Mouse (Mus musculus) gastrocnemius, postnatal 25 days (tissue): ENCODE results near the gene Rgs5. TPM values are rescaled to one million over a fixed set of nuclear protein-coding genes. Genes with fewer than 3 reads are reported as not detected.

Source experiments
- DNase-seq: peaks from one replicate; pipeline ENCODE4 v3.0.0; 2022
- long read RNA-seq, 2 experiments: library from polyadenylated mRNA; stranded (forward); transcript quantifications; one replicate each; pipeline ENCODE4 v2.0.0; 2021
- total RNA-seq, 2 experiments: library from RNA; stranded (reverse); gene quantifications; 1 replicate in 1 of 2; 2 replicates in 1 of 2; pipeline ENCODE4 v1.2.3; 2021

Rgs5 gene
- total RNA-seq = 100 to 1,000 TPM; 162 to 186 TPM
- long read RNA-seq, experiment 1, full-length matches to known transcripts = 45 of 78 reads
- long read RNA-seq, experiment 1, partial matches to known transcripts = 0 of 78 reads
- long read RNA-seq, experiment 1, other reads (novel, unspliced or antisense) = 33 of 78 reads
- long read RNA-seq, experiment 2, full-length matches to known transcripts = 135 of 176 reads
- long read RNA-seq, experiment 2, partial matches to known transcripts = 35 of 176 reads
- long read RNA-seq, experiment 2, other reads (novel, unspliced or antisense) = 6 of 176 reads

DNA sequence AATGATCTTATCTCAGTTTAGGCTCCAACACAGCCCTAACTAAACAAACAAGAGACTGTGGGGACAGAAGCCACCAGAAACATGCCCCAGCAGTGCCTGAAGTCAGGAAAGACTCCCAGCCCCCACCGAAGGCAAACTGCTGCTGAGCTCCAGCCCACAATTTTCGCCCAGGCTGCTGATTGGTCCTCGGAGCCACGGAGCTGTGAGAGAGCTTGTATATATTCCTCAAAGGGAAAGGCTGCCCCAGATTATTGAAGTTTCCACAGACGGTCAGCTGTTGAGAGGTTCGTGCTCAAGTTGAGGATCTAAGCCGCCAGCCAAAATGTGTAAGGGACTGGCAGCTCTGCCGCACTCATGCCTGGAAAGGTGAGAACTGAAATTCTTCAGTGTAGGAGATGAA lies at the start of gene Rgs5:
TSS of gene Rgs5 (plus strand) at position 246 of the 400 bp plus-strand sequence.
- peak; percentile 29 for DNase-seq

DNA sequence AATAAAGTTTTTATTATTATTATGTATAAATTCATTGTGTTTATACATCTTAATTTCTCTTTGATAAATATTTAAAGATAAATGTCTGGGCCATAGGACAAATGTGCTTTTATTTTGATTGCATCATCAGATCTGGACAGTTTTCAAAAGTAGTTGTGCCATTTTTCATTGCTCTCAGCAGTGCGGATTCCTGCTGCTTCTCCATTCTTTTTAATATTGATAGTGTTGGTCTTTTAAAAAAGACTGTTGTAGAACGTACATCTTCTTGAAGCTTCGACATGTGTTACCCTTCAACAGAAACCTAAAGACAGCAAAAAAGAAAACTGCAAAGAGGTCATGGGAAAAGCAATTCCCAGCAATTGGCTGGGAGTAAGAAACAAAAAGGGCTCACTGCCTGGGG lies 49.1 kb upstream of the Rgs5 start:
- no peak for DNase-seq

DNA sequence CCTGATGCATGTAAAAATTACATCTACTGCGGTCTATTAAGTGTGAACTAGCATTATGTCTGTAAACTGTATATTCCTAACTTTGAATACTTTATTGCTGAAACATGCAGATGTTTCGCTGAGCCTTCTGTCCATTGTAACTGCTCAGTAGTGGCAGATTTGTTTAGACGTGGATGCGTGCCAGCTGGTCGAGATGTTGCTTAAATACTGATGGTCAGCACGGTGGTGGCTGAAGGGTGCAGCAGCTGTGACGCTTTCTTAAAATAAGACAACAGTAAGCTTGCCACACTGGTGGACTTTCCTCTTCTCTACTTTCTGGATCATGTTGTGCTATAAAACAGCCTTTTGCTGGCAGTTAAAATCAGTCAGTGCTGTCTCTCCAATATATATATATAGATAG lies 25.6 kb upstream of the Rgs5 start:
- DNase-seq = no peak

DNA sequence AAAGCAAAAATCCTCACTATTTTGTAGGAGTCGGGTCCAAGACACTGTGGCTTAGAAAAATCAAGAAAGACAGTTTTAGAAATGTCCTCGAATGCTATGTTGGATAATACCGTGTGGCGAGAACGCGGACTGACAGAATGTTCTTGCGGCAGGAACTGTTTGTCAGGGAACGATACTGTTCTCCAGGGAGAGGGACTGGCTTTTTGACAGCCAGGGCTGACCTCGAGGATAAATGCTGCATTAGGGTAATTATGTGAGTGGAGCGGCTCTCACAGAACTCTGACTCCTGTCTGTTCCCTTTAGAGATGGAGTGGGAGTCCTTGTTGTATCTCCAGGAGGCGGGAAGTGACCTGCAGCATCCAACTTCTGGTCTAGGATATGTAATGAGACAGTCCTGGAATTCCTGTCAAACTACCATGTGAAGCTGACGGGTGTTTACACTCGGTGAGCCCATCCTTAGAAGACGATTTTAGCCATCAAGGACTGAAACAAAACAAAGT lies 18.0 kb upstream of the Rgs5 start:
- peak; percentile 28 for DNase-seq

DNA sequence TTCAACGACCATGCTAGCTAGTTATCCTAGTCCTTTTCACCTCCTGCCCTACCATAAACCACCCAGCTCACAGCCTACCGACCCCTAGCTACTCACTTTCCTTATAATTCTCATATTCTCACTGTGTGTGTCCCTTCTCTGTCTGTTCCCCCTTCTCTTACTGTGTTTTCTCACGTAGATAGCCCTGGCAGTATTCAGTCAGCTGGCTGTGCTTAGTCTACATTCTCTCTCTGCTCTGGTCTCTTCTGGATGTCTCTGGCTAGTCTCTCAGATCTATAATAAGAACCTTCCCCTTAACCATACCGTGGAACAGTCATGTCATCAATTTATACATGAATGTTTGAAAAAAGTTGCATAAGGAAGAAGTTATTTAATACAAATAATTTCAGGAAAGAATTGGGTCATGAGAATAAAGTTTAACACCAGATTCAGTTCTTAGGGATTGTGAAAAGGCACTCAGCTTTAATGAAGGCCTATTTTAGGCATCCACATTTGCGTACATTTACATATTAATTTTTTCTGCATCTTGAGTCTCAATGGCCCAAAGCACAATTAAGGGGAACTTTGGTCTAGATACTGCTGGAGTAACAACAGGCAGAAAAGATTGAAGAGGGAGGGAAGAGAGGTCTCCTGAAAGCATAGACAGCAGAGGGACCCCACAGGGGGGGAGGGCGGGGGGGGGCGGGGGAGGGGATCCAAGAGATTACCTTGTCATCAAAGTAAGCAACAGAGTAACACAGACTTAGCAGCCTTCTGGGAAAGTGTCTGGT lies 10.2 kb upstream of the Rgs5 start:
- DNase-seq = no peak

DNA sequence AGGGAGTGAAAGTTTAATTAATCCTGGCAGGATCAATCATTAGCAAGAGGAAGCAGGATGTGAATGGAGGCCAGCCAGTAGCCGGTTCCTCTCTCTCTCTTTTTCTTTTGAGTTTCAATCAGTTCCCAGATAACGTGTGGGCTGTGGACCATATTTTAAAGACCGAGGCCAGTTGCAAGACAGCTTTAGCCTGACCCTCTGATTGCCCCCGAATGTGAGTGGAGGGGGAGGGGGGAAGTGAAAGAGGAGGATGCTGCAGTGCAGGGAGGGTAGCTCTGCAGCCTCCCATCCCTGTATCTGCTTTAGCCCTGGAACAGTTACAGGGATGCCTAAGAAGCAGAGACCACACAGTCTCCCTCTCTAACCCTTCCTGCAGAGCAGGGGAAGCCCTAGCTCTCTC lies 4.2 kb downstream of the Rgs5 start:
- DNase-seq = no peak

DNA sequence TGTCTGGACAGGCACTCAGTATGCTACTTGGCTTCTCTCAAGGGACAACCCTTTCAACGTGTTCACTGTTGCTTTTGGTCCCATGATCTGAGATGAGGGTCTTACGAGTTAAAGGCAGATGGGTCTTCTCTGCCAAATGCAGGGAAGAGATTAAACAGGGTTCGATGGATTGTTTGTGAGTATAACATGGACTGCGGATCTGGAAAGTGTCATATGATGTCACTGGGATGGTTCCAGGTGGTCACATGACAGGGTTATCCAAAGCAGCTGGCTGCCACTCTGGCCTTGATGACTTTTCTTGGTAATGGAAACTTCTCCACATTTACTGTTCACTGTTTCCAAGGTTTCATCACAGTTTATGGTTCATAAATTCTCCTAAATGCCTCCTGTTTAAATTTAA lies 12.0 kb downstream of the Rgs5 start:
- no peak for DNase-seq

DNA sequence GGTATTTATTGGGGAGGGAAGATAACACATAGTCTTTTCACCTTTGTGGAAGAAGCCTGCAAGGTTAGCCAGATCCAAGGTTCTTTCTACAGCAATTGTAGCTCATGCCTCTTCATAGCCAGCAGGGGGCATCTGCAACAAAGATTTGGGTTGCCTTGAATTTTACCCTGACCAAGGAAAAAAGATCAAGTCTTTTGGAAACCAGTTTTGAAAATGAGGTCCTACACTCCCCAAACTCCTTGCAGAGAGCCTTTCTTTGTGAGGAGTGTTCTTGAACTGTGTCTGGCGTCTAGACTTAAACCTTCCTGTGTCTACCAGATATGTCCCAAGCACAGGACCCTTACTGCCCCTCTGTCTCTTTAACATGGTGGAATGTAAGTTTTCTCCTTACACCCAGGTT lies 15.4 kb downstream of the Rgs5 start:
- no peak for DNase-seq

DNA sequence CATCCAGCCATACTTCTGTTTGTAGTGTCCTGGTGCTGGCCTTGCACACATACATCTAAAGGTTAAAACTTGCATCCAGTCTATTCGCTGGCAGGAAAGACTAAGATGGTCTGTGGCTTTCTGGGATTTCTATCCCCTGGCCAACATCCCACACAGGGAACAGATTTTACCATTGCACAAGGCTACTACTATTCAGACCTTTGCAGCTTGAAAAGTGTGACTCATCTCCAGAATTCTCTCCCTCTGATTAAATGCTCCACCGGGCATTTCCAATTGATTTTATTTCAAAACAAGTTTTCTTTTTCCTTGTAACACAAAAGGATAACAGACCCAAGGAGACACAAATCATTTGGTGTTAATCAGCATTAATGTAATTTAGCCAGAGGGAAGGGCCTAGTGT lies 16.5 kb downstream of the Rgs5 start:
- DNase-seq = no peak

DNA sequence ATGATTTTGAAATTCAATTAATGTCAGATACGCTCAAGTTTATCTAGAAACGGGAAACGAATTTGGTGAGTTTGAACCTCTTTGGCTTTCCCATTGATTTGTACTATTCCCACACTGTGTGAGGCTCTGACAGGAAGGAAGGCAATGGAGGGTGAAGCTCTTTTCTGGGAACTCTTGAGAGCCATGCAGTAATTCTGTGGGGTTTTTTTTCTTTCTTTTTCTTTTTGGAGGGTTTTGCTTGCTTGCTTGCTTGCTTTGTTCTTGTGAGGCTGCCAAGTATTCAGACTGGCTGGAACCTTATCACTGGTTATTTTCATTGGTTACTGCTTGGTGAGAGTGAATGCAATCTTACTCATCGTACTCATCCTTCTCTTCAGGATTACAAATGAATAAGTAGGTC lies 17.0 kb downstream of the Rgs5 start:
- DNase-seq = no peak

DNA sequence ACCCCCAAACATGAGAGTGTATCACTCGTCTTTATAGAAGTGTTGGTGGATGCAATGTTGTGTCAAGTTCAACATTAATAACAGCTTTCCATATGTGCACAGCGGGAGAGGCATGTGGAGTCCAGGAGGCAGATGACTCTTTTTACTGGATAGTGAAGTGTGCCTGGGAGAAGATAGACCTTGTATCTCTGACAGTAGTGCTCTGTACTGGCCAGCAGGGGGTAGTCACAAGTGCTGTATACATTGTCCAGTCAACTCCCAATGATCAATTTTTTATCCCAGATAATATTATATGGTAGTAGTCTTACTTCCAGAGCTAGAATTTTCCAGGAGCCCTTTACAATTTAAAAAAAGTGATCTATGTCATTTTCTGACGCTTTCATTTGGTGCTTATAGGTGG lies 18.8 kb downstream of the Rgs5 start:
- DNase-seq = no peak

DNA sequence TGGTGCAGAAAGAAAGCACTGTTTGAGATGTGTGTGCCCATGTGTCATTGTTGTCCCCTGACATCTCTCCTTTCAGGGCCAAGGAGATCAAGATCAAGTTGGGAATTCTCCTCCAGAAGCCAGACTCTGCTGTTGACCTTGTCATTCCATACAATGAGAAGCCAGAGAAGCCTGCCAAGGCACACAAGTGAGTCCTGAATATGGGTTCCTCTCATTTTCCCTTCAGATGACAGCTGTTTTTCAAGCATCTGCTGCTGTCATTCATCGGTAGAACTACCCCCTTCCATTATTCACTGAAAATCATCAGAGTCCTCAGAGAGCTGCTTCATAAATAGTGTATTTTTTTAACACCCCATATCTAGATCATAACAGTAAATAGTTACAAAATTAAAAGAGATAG lies 21.4 kb downstream of the Rgs5 start:
- DNase-seq = no peak

DNA sequence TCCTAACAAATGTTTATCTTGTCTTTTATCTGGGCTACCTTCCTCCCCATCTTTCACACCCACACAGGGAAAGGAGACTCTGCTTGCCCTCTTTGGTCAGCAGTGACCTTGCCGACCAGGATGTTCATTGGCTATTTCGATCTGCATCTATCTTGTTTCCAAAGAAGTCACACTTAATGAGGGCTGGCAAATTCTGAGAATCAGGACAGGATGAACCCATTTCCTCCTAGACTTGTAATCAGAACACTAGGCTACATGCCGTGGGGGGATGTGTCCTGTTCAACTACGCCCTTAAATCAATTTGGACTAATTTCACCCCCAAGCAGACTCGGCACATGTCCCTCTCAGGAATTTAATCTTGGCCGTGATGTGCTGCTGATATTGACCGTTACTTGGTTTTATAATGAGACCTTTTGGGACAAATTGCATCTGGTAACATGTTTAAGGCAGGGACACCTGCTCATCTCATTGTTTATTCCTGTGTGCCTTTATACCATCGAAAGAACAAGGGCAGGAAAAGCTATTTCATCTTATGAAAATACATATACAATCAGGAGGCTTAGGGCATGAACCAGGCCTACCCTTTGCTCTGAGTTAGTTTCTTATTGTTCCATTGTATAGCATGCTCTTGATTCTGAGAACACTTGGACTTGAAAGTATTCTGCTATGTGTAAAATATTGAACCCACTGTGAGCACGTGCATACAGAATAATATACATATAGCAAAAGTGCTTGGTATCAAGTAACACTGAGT lies 25.3 kb downstream of the Rgs5 start:
- DNase-seq = no peak

DNA sequence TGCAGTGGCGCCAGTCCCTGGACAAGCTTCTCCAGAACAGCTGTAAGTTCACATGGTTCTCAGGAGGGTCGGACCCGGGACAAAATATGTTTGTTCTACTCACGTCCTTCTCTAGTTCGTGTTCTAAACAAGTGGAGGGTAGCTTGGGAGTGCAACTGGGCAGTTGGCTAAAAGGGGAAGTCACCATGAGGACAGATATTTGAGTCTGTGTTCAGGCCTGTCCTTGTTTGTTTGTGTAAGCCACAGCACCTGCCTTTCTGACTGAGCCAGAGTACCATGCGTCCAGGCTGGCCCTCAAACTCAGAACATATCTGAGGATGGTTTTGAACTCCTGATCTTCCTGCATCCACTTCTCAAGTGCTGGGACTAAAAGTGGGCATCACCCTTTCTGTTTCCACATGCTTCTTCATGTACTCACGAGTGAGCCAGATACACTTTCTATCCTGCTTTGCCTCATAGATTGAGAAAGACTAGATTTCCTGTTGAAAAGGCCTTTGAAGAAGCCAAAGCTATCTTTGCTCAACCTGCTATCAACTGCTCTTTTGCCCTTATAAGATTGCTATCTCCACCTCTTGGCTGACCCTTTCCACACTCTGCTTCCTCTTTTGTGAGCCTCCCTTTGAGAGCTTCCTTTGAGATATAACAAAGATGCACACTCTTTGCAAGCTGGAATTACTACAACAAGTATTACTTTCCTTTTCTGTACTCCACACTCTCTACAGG lies 27.6 kb downstream of the Rgs5 start:
- no peak for DNase-seq

DNA sequence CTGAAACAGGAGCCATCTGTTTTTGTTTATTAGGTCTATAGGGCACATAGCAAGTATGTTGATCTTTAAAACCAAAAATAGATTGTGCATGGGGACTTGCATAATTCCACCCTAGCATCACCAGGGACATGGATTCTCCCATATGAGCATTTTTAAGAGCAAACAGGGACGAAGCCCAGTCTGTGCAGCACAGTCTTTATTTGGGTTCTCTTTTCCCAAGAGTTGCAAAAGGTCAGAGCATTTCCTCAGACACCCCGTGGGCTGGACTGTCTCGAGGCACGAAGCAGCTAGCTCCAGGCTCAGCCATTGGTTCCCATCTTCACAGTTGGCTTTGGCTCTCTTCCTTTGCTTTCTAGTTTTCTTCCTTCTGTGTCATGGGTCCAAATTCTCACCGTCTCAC lies 30.0 kb downstream of the Rgs5 start:
- DNase-seq = no peak

DNA sequence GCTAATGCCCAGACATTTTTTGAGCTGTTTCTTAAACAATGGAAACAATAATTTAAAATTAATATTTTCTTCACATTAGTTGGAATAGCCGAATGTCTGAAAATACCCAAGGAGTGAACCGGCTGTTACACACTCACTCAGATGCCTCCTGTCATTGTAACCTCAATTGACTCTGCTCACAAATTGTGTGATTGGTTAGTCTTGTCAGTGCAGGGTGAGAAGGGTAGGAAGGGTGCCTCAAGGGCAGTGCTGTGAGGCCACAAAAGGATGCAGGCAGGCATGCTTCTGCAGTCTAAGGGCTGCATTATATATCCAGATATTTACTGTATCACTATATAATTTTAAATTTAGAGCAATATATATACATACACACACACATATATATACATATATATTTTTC lies 37.7 kb downstream of the Rgs5 start:
- no peak for DNase-seq

DNA sequence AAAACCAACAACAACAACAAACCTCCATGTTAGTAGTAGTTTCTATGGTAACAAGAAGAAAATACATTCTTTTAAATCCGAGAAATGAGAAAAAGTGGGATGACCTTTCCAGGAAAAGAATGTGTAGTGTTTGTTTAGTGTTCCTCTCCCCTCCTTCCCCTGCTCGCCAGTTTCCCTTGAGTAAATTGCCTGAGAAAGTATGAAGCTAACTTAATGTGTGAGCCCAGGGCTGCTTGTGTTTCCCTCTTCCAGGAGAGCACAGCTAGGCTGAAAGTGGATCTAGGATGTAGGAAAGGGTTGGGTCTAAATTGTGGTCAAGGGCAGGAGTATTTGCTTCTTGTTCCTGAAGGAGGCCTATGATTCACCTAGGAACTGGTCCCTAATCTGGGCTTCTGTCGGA lies 38.2 kb downstream of the Rgs5 start:
- no peak for DNase-seq

DNA sequence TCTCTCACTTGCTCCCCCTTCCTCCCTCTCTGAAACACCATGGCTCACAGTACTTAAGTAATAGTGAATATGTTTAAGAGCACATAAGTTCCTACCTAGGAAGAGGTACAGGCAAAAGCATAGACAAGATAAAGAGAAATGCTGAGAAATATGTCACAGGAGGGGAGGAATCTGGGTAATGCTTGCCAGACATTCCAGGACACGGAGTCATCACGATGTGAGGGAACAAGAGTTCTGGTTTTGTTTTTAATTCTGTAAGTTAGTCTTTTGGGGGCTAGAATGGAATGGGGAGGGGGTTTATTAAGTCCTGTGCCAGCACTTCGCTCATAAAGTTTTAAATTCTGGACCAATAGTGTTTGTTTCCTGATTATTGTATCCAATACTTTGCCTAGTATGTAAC lies 40.1 kb downstream of the Rgs5 start:
- no peak for DNase-seq

DNA sequence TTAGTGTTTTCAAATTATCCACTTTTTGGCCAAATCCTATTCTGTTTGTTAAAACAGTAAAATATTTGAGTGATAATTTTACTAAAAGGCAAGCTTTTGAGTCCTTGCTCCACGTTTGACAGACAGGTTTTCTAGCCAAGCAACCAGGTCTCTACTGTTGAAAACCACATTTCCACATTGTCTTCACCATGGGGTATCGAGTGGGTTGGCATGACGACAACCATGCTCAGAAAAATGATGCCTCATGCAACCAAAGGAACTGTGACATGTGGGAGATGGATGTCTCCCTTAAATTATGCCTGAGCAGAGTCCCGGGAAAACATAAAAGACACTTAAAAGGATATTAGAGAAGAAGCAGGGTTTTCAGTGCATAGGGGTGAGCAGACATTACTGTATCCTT lies 41.9 kb downstream of the Rgs5 start:
- no peak for DNase-seq

DNA sequence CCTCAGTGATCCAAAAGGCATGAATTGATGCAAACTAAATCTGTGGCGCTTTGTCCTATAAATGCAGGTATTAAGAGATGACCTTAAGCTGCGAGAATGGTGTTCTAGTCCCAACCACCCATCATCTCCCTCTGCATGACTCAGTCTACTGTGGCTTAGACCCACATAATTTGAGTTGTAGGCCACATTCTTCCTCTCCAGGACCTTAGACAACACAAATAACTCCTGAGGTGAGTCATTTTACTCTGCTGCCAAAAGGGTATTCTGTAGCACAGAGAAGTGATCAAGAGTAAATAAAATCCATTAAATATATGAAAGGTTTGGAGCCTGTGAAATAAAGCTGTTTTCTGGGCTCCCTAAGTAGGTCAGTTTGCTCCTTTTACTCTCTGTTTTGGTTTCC lies 43.9 kb downstream of the Rgs5 start:
- no peak for DNase-seq

DNA sequence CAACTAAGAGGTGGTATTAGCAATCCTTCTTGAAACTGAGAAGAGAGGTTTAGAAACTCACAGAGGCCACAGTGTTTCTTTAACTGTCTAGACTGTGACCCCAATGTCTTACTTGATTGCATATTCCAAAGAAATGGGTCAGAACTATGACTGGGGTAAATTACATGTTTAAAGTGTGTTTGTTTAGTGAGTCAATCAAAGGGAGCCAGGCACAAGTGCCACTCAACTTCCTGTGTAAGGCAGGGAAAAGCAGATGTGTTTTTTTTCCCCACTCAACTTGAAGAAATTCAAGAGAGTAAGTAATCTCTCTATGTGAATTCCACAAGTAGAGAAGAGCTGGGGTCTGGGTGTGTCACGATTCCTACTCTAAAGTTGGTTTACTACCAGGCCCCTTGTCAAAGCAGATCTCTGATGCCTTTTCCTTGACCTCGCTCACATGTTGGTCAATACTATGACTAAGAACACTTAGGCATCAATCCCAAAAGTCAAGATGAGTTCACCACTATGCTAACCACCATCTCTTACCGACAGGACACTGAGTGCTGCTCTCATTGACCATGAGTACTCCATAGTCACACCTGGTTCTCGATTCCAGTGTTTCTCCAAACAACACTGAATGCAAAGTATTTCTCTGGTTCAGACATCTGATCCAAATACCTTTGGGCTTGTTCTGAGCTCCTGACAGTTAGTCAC lies 49.2 kb downstream of the Rgs5 start:
- no peak for DNase-seq

DNA sequence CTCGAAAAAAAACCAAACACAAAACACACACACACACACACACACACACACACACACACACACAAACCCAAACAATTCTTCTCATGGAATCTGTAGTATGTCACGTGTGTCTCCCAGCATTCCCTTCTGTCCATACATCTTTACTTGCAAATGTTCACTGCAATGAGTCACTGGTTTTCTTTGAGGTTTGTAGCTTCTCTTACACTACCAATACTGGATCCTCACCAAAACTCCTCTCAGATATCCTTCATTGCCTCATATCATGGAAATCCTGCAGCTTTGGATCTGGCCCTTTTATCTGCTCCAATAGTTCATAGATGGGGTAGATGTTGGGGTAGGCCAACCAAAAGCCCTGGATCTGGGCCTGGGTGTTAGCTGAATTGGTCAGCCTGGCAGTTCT lies 66.5 kb downstream of the Rgs5 start:
- no peak for DNase-seq
